Mouse (Mus musculus): Measurements from ENCODE around the gene Dvl3. TPM values are rescaled to one million over a fixed set of nuclear protein-coding genes. Genes with fewer than 3 reads are reported as not detected.

Gene Dvl3
- polyA plus RNA-seq, 1 experiment, result 26.8 TPM

- Histone ChIP-seq H3K4me1 (ENCODE audit: control insufficient read depth, insufficient read depth, low read length) (peaks cover 11% of the 10 kb centered on the region; the same call in 1 of the 2 replicates), H3K27ac (ENCODE audit: insufficient read depth, low read depth, low read length) (no peak overlapping the region), H3K4me3 (ENCODE audit: insufficient read depth, low read length) (no peak overlapping the region)
- TF ChIP-seq CTCF (IDR thresholded peaks at IDR 0.05; ENCODE audit: low read depth, low read length), result no peak
- no peak for TF ChIP-seq POLR2A (IDR thresholded peaks at IDR 0.05; ENCODE audit: borderline replicate concordance, low read depth, low read length)
Observed at GRCm38 (mm10) chr16:20496671-20497600, 19.8 kb upstream of the Dvl3 start.

- peak overlapping the region; percentile 90 for H3K4me3 ChIP-seq (ENCODE audit: insufficient read depth, low read length)
- TF ChIP-seq CTCF (IDR thresholded peaks at IDR 0.05; ENCODE audit: low read depth, low read length) (no peak), POLR2A (IDR thresholded peaks at IDR 0.05; ENCODE audit: borderline replicate concordance, low read depth, low read length) (no peak)
- H3K4me1 ChIP-seq (ENCODE audit: control insufficient read depth, insufficient read depth, low read length), result peaks cover 11% of the 10 kb centered on the region; the same call in 1 of the 2 replicates
- H3K27ac ChIP-seq (ENCODE audit: insufficient read depth, low read depth, low read length), result no peak overlapping the region
Observed at GRCm38 (mm10) chr16:20497980-20498676, 18.7 kb upstream of the Dvl3 start.

GRCm38 (mm10) chr16:20498677-20499475, 17.9 kb upstream of the Dvl3 start, which contains the start of gene Eif2b5:
TSS of gene Eif2b5 (plus strand) at chr16:20498817.
- TF ChIP-seq CTCF (IDR thresholded peaks at IDR 0.05; ENCODE audit: low read depth, low read length), result no peak
- no peak for TF ChIP-seq POLR2A (IDR thresholded peaks at IDR 0.05; ENCODE audit: borderline replicate concordance, low read depth, low read length)
- peaks cover 8% of the 10 kb centered on the region; the same call in 1 of the 2 replicates for H3K4me1 ChIP-seq (ENCODE audit: control insufficient read depth, insufficient read depth, low read length)
- no peak within 1 kb of the TSS; the same call in 1 of the 2 replicates for H3K27ac ChIP-seq (ENCODE audit: insufficient read depth, low read depth, low read length)
- peak within 1 kb of the TSS; percentile 90 for H3K4me3 ChIP-seq (ENCODE audit: insufficient read depth, low read length)

- H3K4me1 ChIP-seq (ENCODE audit: control insufficient read depth, insufficient read depth, low read length), result no peaks in the 10 kb centered on the region
- H3K4me3 ChIP-seq (ENCODE audit: insufficient read depth, low read length), result no peak overlapping the region
- TF ChIP-seq POLR2A (IDR thresholded peaks at IDR 0.05; ENCODE audit: borderline replicate concordance, low read depth, low read length) (no peak), CTCF (IDR thresholded peaks at IDR 0.05; ENCODE audit: low read depth, low read length) (no peak)
- no peak overlapping the region for H3K27ac ChIP-seq (ENCODE audit: insufficient read depth, low read depth, low read length)
Observed at GRCm38 (mm10) chr16:20506000-20506399, 10.8 kb upstream of the Dvl3 start.

GRCm38 (mm10) chr16:20509349-20509748, 7.4 kb upstream of the Dvl3 start:
- Histone ChIP-seq H3K27ac (ENCODE audit: insufficient read depth, low read depth, low read length) (no peak overlapping the region), H3K4me3 (ENCODE audit: insufficient read depth, low read length) (no peak overlapping the region), H3K4me1 (ENCODE audit: control insufficient read depth, insufficient read depth, low read length) (peaks cover 2% of the 10 kb centered on the region; the same call in 1 of the 2 replicates)
- TF ChIP-seq POLR2A (IDR thresholded peaks at IDR 0.05; ENCODE audit: borderline replicate concordance, low read depth, low read length) (no peak), CTCF (IDR thresholded peaks at IDR 0.05; ENCODE audit: low read depth, low read length) (no peak)

- H3K27ac ChIP-seq (ENCODE audit: insufficient read depth, low read depth, low read length), result no peak overlapping the region
- TF ChIP-seq POLR2A (IDR thresholded peaks at IDR 0.05; ENCODE audit: borderline replicate concordance, low read depth, low read length) (no peak), CTCF (IDR thresholded peaks at IDR 0.05; ENCODE audit: low read depth, low read length) (no peak)
- peaks cover 2% of the 10 kb centered on the region; the same call in 1 of the 2 replicates for H3K4me1 ChIP-seq (ENCODE audit: control insufficient read depth, insufficient read depth, low read length)
- H3K4me3 ChIP-seq (ENCODE audit: insufficient read depth, low read length), result no peak overlapping the region
Observed at GRCm38 (mm10) chr16:20511277-20511847, 5.4 kb upstream of the Dvl3 start.

GRCm38 (mm10) chr16:20516032-20516431, 750 bp upstream of the Dvl3 start:
- Histone ChIP-seq H3K4me1 (ENCODE audit: control insufficient read depth, insufficient read depth, low read length) (peaks cover 3% of the 10 kb centered on the region; the same call in 1 of the 2 replicates), H3K4me3 (ENCODE audit: insufficient read depth, low read length) (peak overlapping the region; percentile 95), H3K27ac (ENCODE audit: insufficient read depth, low read depth, low read length) (0 out of 2 replicates have a peak overlapping the region, but pooled peaks have one; percentile 34)
- TF ChIP-seq POLR2A (IDR thresholded peaks at IDR 0.05; ENCODE audit: borderline replicate concordance, low read depth, low read length), result no peak

GRCm38 (mm10) chr16:20517216-20517615, 434 bp downstream of the Dvl3 start:
- Histone ChIP-seq H3K4me3 (ENCODE audit: insufficient read depth, low read length) (peak overlapping the region; percentile 74), H3K4me1 (ENCODE audit: control insufficient read depth, insufficient read depth, low read length) (peaks cover 11% of the 10 kb centered on the region), H3K27ac (ENCODE audit: insufficient read depth, low read depth, low read length) (peak overlapping the region; percentile 41)
- TF ChIP-seq CTCF (IDR thresholded peaks at IDR 0.05; ENCODE audit: low read depth, low read length), result no peak

All from bone marrow macrophage, adult 2 months (primary cell).